Mouse (Mus musculus) liver, embryonic 18 days (tissue): Measurements from ENCODE around the gene Vmn1r101. TPM values are rescaled to one million over a fixed set of nuclear protein-coding genes. Genes with fewer than 3 reads are reported as not detected.

Source experiments
- polyA plus RNA-seq: library from polyadenylated mRNA; depleted of rRNA; stranded (reverse); fragments of >200 nt; gene quantifications from 2 replicates; pipeline ENCODE4 v1.2.3, GENCODE M21; 2012; rRNA removed

Vmn1r101 gene
- polyA plus RNA-seq: not detected in 2 replicates

GRCm38 (mm10) chr7:20442493-20442892 is at the start of gene Vmn1r101:
Gene Vmn1r101 (minus strand): TSS chr7:20442593.

GRCm38 (mm10) chr7:20474825-20475224 is 32.4 kb upstream of the Vmn1r101 start, which contains the start of gene Gm10670:
Gene Gm10670 (minus strand): TSS chr7:20474925.

GRCm38 (mm10) chr7:20417642-20418041 is 24.8 kb downstream of the Vmn1r101 start, which contains the start of gene Vmn1r100:
Gene Vmn1r100 (plus strand): TSS chr7:20417942.

Other genes with a start within 250 kb of the Vmn1r101 start
- gene Vmn1r95, start 248.9 kb downstream of the Vmn1r101 start, polyA plus RNA-seq: not detected in 2 replicates
- gene Gm6164, start 237.0 kb downstream of the Vmn1r101 start, polyA plus RNA-seq: not detected in 2 replicates
- not detected in 2 replicates for gene Gm4498, start 208.8 kb downstream of the Vmn1r101 start, polyA plus RNA-seq
- gene Gm5890, start 179.8 kb downstream of the Vmn1r101 start, polyA plus RNA-seq: not detected in 2 replicates
- gene Gm4133, start 108.5 kb downstream of the Vmn1r101 start, polyA plus RNA-seq: not detected in 2 replicates
- not detected in 2 replicates for gene Gm5728, start 67.2 kb downstream of the Vmn1r101 start, polyA plus RNA-seq
- not detected in 2 replicates for gene Vmn1r100, start 24.7 kb downstream of the Vmn1r101 start, polyA plus RNA-seq
- gene Gm10670, start 32.3 kb upstream of the Vmn1r101 start, polyA plus RNA-seq: not detected in 2 replicates
- not detected in 2 replicates for gene Vmn1r103, start 67.9 kb upstream of the Vmn1r101 start, polyA plus RNA-seq
- gene Vmn1r104, start 91.2 kb upstream of the Vmn1r101 start, polyA plus RNA-seq: not detected in 2 replicates
- gene Gm5726, start 103.2 kb upstream of the Vmn1r101 start, polyA plus RNA-seq: not detected in 2 replicates
- not detected in 2 replicates for gene Gm4141, start 133.6 kb upstream of the Vmn1r101 start, polyA plus RNA-seq
- not detected in 2 replicates for gene Gm4513, start 156.4 kb upstream of the Vmn1r101 start, polyA plus RNA-seq
- gene Vmn1r107, start 226.3 kb upstream of the Vmn1r101 start, polyA plus RNA-seq: not detected in 2 replicates